Mouse (Mus musculus): ENCODE measurements around the gene Cfap157. TPM values are rescaled to one million over a fixed set of nuclear protein-coding genes. Genes with fewer than 3 reads are reported as not detected.

The Cfap157 gene
- total RNA-seq, 2 experiments from 2014 or later = not detected

- DNase-seq (ENCODE audit: low spot score in 2 of 2) = no peak
Measured at GRCm38 (mm10) chr2:32787176-32787575, 2.9 kb upstream of the Cfap157 start.

DNA sequence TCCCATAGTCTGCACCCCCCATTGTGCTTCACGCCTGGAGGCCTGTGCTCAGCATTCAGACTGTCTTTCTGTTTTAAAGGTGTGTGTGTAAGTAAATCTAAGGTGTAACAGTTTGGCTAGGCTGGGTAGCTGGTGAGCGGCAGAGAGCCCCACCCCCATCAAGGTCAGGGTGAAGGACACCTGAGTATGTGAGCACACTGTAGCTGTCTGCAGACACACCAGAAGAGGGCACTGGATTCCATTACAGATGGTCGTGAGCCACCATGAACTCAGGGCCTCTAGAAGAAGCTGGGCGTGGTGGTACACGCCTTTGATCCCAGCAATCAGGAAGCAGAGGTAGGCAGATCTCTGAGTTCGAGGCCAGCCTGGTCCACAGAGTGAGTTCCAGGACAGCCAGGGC, 2.5 kb downstream of the Cfap157 start:
- DNase-seq (ENCODE audit: low spot score in 2 of 2) = no peak

DNA sequence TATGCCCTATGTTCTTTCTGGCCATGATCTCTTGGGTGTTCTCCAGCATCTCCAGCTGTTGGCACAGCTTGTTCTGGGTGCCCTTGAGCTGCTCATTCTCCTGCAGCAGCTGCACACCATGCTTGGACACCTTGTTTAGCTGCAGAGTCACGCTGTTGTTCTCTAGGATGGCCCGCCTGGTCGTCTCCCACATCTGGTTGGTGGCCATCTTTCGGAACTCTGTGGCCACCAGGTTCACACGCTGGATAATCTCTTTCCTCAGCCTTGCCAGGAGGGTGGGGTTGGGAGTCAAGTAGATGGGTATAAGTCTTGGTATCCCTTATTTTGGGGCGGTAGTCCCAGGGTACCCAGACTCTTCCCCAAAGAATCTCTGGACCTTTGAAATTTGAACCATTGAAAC, 4.5 kb downstream of the Cfap157 start:
- DNase-seq (ENCODE audit: low spot score in 2 of 2) = no peak

DNA sequence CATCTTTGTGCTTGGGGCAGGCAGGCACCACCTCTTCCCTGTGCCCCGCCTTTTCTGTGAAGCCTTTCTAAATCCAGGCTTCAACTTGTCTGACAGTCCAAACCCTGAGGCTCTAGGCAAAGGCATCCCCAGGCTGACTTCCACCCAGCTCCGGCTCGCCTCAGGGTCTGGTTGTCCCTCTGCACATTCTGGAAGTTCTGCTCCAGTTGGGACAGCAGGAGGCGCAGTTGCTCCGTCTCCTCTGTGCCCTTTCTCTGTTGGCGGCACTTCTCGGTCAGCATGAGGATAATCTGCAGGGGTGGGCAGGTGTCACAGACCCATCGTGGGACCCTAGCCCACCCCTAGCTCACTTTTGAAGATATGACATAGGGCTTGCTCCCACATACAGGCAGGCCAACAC, 5.1 kb downstream of the Cfap157 start:
- peak; percentile 59 to 70 for DNase-seq (ENCODE audit: low spot score in 2 of 2)

- no peak for DNase-seq (ENCODE audit: low spot score in 2 of 2)
Measured at GRCm38 (mm10) chr2:32778081-32778480, 6.1 kb downstream of the Cfap157 start.

DNA sequence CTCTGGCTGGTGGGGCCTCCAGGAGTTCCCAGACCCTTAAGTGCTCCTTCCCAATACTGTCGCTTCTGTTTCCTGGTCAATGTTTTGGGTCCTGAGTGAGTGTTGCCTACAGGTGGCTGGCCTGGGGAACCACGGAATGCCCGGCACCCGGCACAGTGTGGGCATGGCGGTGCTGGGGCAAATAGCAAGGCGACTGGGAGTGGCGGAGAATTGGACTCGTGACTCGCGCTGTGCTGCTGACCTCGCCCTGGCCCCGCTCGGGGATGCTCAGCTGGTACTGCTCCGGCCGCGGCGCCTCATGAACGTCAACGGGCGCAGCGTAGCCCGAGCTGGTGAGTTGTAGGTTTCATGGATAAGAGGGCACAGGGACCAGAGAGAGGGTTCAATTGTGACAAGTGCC, 8.0 kb downstream of the Cfap157 start:
- no peak for DNase-seq (ENCODE audit: low spot score in 2 of 2)

DNA sequence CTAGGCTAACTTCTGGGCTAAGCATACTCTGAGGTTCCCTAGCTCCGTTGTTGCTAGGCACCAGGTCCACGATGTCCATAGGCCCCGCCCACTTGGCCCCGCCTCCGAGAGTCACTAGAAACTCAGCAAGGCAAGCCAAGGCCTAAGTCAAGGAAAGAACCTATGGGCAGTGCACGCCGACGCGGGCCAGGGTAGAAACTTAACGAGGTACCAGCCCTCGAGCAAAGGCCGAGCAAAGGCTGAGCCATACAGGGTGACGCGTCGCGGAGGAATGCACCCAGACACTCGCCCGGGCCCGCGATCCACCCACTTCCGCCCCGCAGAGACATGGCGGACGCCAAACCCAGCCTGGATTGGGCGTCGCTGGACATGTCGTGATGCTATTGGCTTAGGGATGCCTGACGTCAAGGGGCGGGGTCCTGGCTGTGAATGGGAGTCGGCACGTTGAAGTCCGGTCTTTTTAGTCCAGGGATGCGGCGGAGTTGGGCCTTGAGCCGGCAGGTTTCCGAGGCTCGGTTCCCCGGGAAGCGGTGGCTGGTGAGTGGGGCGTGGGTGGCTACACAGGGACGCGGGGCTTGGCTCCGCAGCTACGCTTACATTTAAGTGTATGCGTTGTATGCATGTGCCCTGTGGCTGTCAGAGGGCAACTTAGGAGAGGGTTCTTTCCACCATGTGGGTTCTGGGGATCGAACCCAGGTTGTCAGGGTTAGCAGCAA, 8.7 kb downstream of the Cfap157 start, which contains the start of the genes Ttc16 and Ptrh1:
Gene Ttc16 (minus strand): TSS at position 275 of the 716 bp plus-strand sequence.
Gene Ptrh1 (plus strand): TSS at position 428 of the 716 bp plus-strand sequence.
- peak; percentile 94 to 97 for DNase-seq (ENCODE audit: low spot score in 2 of 2)

DNA sequence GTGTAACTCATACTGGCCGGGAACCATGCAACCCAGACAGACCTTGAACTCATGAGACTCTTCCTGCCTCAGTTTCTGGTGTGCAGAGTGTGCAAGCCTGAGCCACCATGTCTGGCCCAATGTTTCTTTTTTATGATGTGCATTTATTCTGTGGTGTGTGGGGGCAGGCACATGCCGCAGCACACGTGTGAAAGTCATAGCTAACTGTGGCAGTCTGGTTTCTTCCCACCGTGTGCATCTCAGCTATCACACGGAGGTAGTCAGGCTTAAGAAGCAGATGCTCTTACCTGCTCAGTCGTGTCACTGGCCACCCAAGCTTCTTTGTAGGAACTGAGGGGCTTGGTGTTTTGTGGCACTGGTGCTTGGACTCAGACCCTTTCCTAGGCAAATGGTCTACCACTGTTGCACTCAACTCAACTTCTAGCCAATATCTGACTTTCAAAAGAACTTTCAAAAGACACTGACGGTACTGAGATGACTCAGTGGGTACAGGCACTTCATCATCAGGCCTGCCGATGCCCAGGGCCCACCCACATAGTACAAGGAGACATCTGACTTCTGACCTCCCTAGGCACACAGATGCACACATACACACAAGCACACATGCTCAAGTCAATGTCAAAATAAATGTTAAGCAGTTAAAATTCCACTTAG, 11.5 kb downstream of the Cfap157 start:
- no peak for DNase-seq (ENCODE audit: low spot score in 2 of 2)

DNA sequence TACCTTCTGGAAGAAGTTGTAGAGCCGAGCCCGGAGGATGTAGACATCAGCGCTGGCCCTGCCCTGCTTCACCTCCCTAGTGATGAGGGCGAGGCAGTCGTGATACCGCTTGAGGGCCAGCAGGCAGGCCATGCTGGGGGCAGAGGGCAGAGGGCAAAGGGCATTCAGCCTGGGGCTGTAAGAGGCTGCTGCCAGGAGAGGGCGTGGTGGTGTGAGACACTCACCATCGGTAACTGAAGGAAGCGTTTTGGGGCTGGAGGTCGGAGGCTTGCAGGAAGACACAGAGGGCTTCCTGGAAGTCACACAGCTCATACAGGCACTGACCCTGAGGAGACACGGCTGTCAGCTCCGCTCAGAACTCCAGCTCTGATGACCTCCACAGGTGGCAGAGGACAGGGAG, 12.3 kb downstream of the Cfap157 start:
- no peak for DNase-seq (ENCODE audit: low spot score in 2 of 2)

DNA sequence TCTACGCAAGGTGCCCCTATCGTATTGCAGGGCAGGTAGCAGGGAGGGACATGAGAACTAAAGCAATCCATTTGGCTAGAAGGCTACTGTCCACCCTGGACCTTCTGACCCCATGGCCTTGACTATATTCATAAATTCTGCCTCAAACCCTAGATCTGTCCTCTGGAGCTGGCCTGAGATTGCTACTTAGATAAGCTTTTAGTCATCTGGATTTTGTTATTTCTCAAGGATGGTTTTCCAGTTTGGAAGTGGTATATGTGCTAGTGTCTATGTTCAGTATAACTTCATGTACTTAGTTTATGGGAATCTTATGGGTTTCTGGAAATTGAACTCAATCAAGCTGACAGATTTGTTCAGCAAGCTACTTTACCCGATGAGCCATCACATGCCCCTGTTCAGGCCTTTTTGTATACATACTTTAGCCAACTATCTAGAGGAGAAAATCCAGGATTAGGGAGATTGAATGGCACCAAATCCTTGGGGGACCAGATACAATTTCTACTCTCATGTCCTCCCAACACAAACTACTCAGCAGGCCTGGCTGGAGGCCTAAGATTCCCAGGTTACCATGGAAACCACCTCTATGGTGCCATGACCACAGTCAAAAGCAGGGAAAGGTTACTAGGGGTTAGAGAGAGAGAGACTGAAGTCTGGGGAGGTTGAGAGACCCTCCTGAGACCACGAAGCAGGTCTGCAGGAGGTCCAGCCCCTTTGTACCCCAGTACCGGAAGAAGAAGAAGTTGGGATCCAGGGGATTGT, 14.7 kb downstream of the Cfap157 start:
- no peak for DNase-seq (ENCODE audit: low spot score in 2 of 2)

DNA sequence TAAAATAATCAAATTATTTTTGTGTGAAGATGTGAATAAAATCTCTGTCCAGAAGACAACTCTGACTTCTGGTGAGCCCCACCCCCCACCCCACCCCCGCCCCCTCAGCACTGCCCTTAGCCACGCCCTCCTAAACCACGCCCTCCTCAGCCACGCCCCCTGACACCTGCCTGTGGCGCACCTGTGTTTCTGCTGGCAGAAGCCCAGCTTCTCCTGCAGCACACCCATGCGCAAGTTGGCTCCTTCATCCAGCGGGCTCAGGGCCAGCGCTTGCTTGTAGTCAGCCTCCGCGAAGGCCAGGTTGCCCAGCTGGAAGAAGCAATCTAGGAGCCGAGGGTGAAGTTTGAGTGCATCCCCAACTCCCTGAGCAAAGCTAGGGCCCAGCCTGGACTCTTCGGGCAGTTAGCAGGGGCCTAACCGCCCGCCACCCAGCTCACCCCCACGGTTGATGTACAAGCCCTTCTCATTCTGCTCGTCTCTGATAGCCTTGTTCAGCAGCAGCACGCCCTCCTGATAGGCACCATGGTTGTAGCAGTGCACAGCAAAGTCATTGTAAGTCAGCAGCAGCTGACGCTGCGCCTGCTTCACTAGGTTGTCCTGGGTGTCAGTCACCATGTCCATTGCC, 15.5 kb downstream of the Cfap157 start:
- no peak for DNase-seq (ENCODE audit: low spot score in 2 of 2)

- no peak for DNase-seq (ENCODE audit: low spot score in 2 of 2)
Measured at GRCm38 (mm10) chr2:32767241-32767640, 17.0 kb downstream of the Cfap157 start.

DNA sequence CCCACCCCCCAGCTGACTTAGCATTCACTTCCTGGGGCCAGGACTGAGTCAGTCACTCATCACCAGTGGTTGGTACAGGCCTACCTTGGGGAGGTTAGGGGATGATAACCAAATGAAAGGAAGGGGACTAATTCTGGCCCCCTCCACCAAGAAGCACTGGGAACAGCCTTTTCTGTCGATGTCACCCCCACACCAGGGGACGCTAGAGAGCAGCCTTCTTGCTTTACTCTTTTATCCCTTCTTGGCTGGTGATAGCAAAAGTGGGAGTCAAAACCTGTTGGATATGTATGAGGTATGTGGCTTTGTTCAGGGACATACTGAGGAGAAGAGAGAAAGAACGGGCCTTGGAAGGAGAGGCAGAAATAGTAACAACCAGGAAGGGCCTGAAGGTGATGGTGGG, 20.9 kb downstream of the Cfap157 start:
- no peak for DNase-seq (ENCODE audit: low spot score in 2 of 2)

DNA sequence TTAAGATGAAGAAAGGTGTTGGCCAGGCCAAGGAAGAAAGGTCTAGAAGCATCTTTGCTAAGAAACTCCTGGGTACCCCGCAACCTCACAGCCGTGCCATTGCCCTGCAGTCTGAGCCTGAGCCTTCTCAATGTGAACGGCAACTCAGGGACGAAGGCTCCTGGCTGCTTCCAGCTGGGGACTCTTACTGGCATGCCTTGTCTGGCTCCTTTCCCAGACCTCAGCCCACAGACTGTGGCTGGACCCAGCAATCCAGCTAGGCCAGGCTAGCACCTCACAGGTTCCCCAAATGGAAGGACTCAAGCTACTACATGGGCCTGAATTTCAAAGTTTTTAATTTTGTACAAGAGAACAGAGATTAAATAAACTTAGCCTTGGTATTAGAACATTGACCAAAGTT, 22.4 kb downstream of the Cfap157 start:
- no peak for DNase-seq (ENCODE audit: low spot score in 2 of 2)

DNA sequence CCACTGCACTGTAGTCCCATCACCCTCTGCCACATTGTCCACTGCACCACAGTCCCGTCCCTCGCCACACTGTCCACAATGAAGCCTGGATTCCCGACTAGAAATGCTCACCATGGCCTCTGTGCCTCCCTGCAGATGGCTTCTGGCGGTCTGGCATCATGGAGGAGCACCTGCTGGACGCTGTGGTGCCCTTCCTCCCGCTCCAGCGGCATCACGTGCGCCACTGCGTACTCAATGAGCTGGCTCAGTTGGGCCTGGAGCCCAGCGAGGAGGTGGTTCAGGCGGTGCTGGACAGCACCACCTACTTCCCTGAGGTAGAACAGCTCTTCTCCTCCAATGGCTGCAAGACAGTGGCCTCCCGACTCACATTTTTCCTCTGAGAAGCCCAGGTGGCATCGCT, 22.9 kb downstream of the Cfap157 start:
- no peak for DNase-seq (ENCODE audit: low spot score in 2 of 2)

DNA sequence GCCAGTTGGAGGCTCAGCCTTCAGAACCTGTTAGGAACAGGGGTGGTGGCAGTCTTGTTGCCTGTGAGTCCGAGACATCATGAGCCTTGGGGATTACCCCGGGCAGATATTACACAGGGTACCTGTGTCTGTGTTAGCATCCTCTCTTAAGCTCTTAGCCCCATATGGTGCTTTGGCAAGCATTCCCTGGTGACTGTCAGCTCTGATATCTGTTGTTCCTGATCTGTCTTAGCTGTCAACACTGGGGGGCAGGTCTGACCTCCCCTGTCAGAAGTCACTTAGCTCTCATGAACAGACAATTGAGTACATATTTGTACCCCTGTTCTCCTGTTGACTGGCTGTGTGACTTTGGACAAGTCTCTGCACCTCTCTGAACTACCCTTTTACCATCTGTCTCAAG, 25.2 kb downstream of the Cfap157 start:
- DNase-seq (ENCODE audit: low spot score in 2 of 2) = no peak

- DNase-seq (ENCODE audit: low spot score in 2 of 2) = no peak
Measured at GRCm38 (mm10) chr2:32758503-32758902, 25.7 kb downstream of the Cfap157 start.

GRCm38 (mm10) chr2:32757056-32757845, 27.0 kb downstream of the Cfap157 start, which contains the start of gene Tor2a:
Gene Tor2a (plus strand): TSS chr2:32757234.
- DNase-seq (ENCODE audit: low spot score in 2 of 2) = peak; percentile 93 to 97

DNA sequence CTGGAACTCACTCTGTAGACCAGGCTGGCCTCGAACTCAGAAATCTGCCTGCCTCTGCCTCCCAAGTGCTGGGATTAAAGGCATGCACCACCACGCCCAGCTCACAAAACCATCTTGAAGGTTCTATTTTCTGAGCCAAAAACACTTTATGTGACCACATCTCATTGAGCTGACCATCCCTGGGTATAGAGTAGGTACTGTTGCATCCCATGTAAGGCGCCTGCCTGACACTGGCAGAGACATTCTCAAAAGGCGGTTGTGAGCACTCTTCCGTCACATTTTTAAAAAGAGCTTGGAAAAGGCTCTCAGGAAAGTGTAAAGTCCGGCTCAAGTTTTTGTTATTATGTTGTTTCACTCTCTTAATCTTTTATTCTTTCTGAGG, 27.6 kb downstream of the Cfap157 start:
- DNase-seq (ENCODE audit: low spot score in 2 of 2) = no peak

DNA sequence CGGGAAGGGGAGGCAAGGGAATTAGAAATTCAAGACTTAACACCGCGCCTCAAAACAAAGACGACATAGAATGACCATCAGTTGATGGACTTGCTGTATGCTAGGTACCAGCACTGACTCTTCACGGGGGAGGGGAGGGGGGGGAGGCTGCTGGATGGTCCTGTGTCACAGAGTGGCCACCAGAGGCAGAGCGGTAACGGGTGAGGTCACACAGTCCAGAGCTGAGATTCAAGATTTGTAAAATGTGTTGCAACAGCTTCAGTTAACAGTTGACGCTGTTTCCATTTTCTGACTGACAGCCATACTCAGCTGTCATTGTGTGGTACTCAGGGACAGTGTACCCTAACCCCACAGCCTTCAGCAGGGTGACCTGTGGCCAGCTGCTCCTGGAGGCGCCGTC, 32.0 kb downstream of the Cfap157 start:
- DNase-seq (ENCODE audit: low spot score in 2 of 2) = no peak

GRCm38 (mm10) chr2:32751665-32752033, 32.6 kb downstream of the Cfap157 start:
- no peak for DNase-seq (ENCODE audit: low spot score in 2 of 2)

All from gastrocnemius, postnatal 4 days (tissue).